Mouse (Mus musculus): Measurements from ENCODE around the gene AY761185. TPM values are rescaled to one million over a fixed set of nuclear protein-coding genes. Genes with fewer than 3 reads are reported as not detected.

Gene AY761185
- polyA plus RNA-seq (2015; fragmentation: Illumina TruSeq; extraction: RNeasy Lipid Tissue Mini Kit (QIAGEN cat#74804); ENCODE audit: low read depth, low replicate concordance): not detected

DNA sequence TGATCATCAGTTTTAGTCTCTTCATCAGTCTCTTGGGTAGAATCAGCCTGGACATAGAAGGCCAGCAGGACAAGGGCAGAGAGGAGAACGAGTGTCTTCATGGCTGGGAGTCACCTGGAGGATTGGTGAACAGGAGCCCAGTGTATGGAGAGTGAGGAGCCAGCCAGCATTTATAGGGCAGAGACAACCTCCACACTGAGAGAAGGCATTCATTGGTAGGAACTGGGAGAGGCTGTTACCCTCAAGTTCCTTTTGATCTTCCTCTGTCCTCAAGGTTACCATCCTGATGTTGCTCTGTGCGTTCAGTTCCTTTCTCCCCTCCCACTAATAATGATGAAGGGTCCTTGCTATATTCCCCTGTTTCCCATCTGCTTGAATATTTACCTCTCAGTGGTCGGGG is at the start of gene AY761185:
Gene AY761185, minus strand, starts transcription at position 101 of the 400 bp plus-strand sequence.

DNA sequence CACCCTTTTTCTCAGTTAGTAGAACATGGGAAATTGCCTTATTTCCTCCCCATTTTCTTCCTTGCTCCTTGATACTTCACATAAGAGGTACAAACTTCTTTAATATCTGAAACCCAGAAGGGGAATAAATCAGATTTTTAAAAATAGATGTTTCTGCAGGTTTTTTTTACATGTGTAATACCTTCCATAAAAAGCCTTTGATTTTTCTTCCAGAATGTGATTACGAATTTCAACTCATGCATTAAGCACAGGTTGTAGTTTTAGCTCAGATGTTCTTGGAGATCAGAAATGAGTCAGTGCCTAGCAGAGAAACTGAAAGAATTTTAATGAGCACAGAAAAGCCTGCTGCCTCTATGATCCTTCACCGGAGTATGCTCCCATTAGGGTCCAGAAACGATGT is 22.5 kb downstream of the AY761185 start, which contains the start of gene Gm6040:
Gene Gm6040, minus strand, starts transcription at position 101 of the 400 bp plus-strand sequence.

DNA sequence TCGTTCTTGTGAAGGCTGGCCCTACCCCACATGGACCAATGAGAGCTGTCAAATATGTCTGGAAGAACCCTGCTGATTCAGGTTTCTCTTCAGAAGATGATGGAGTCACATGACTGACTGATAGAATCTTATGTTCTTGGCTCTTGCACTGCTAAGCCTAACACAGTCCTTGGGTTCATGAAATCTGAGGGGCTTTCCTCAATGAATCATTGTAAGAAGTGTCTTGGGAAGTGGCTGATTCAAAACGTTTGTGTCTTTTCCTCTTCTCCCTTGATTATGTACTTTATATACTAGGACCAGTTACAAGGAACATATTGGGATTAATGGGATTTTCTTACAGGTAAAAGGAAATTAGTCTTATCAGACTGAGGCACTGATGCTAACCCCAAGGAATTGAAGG is 42.0 kb downstream of the AY761185 start, which contains the start of gene Gm15056:
Gene Gm15056, minus strand, starts transcription at position 101 of the 400 bp plus-strand sequence.

Other genes with a start within 250 kb of the AY761185 start
- not detected for gene Defb33, start 52.0 kb downstream of the AY761185 start, polyA plus RNA-seq (2015; fragmentation: Illumina TruSeq; extraction: RNeasy Lipid Tissue Mini Kit (QIAGEN cat#74804); ENCODE audit: low read depth, low replicate concordance)
- not detected for gene Gm15056, start 42.1 kb downstream of the AY761185 start, polyA plus RNA-seq (2015; fragmentation: Illumina TruSeq; extraction: RNeasy Lipid Tissue Mini Kit (QIAGEN cat#74804); ENCODE audit: low read depth, low replicate concordance)
- not detected for gene Gm6040, start 22.6 kb downstream of the AY761185 start, polyA plus RNA-seq (2015; fragmentation: Illumina TruSeq; extraction: RNeasy Lipid Tissue Mini Kit (QIAGEN cat#74804); ENCODE audit: low read depth, low replicate concordance)
- not detected for gene Defa21, start 80.8 kb upstream of the AY761185 start, polyA plus RNA-seq (2015; fragmentation: Illumina TruSeq; extraction: RNeasy Lipid Tissue Mini Kit (QIAGEN cat#74804); ENCODE audit: low read depth, low replicate concordance)
- not detected for gene Defa23, start 110.3 kb upstream of the AY761185 start, polyA plus RNA-seq (2015; fragmentation: Illumina TruSeq; extraction: RNeasy Lipid Tissue Mini Kit (QIAGEN cat#74804); ENCODE audit: low read depth, low replicate concordance)
- not detected for gene Defa35, start 120.3 kb upstream of the AY761185 start, polyA plus RNA-seq (2015; fragmentation: Illumina TruSeq; extraction: RNeasy Lipid Tissue Mini Kit (QIAGEN cat#74804); ENCODE audit: low read depth, low replicate concordance)
- not detected for gene Defa25, start 139.7 kb upstream of the AY761185 start, polyA plus RNA-seq (2015; fragmentation: Illumina TruSeq; extraction: RNeasy Lipid Tissue Mini Kit (QIAGEN cat#74804); ENCODE audit: low read depth, low replicate concordance)
- not detected for gene Gm14851, start 151.3 kb upstream of the AY761185 start, polyA plus RNA-seq (2015; fragmentation: Illumina TruSeq; extraction: RNeasy Lipid Tissue Mini Kit (QIAGEN cat#74804); ENCODE audit: low read depth, low replicate concordance)
- gene Defa30, start 189.9 kb upstream of the AY761185 start, polyA plus RNA-seq (2015; fragmentation: Illumina TruSeq; extraction: RNeasy Lipid Tissue Mini Kit (QIAGEN cat#74804); ENCODE audit: low read depth, low replicate concordance): not detected
- gene Defa22, start 217.6 kb upstream of the AY761185 start, polyA plus RNA-seq (2015; fragmentation: Illumina TruSeq; extraction: RNeasy Lipid Tissue Mini Kit (QIAGEN cat#74804); ENCODE audit: low read depth, low replicate concordance): not detected
- gene Defa31, start 246.9 kb upstream of the AY761185 start, polyA plus RNA-seq (2015; fragmentation: Illumina TruSeq; extraction: RNeasy Lipid Tissue Mini Kit (QIAGEN cat#74804); ENCODE audit: low read depth, low replicate concordance): not detected

Data from brain, adult 10 weeks (tissue).